In the genomic region with DNA sequence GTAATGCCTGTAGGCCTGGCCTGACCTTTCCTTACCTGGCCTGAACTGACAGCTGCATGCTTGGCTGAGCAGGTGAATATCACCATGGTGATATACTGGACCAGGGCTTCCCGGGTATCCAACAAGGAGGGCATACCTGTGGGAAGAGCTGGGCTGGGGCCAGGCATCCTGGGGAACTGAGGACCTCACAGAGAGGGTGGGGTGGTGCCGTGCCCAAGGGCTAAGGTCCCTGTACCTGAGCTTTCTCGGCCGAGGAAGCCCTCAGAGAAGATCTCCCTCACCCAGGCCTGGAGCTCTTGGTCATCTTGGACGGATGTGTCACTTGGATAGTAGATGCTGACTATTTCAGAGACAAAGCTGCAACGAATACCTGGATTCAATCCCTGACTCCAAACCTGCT, we compare ENCODE assay signal across 39 mouse cellular contexts. TPM values are rescaled to one million over a fixed set of nuclear protein-coding genes. Genes with fewer than 3 reads are reported as not detected.
"Had no signal": no experiment of that assay in that cellular context is flagged by ENCODE, and none has a peak within 500 bp of the region (broad histone marks: within the 10 kb centered on the region; RNA-seq: fewer than 3 reads in every experiment).

No protein-coding gene starts in this region.

- H3K4me2 ChIP-seq: heart, embryonic 11.5 days; heart, embryonic 13.5 days; heart, embryonic 15.5 days; hindbrain, embryonic 12.5 days; hindbrain, embryonic 13.5 days; hindbrain, embryonic 14.5 days; hindbrain, embryonic 15.5 days; intestine, embryonic 15.5 days; kidney, embryonic 15.5 days had no signal

- H3K4me3 ChIP-seq: heart, embryonic 13.5 days; heart, embryonic 15.5 days; hindbrain, embryonic 10.5 days; hindbrain, embryonic 12.5 days; hindbrain, embryonic 13.5 days; hindbrain, embryonic 15.5 days; intestine, embryonic 15.5 days; kidney, embryonic 15.5 days; layer of hippocampus, adult 2 months; left cerebral cortex, adult 2 months had no signal

- H3K9me3 ChIP-seq: heart, embryonic 13.5 days; heart, embryonic 15.5 days; hindbrain, embryonic 10.5 days; hindbrain, embryonic 12.5 days; hindbrain, embryonic 13.5 days; hindbrain, embryonic 15.5 days; intestine, embryonic 15.5 days; kidney, embryonic 15.5 days had no signal

- H3K27me3 ChIP-seq: hindbrain, embryonic 12.5 days; hindbrain, embryonic 13.5 days; hindbrain, embryonic 15.5 days; intestine, embryonic 15.5 days; kidney, embryonic 15.5 days had no signal

- H3K36me3 ChIP-seq: heart, embryonic 13.5 days; heart, embryonic 15.5 days; hindbrain, embryonic 10.5 days; hindbrain, embryonic 12.5 days; hindbrain, embryonic 13.5 days; hindbrain, embryonic 15.5 days; intestine, embryonic 15.5 days; kidney, embryonic 15.5 days had no signal

- H3K27ac ChIP-seq: heart, embryonic 13.5 days; heart, embryonic 15.5 days; hindbrain, embryonic 10.5 days; hindbrain, embryonic 12.5 days; hindbrain, embryonic 13.5 days; hindbrain, embryonic 14.5 days; hindbrain, embryonic 15.5 days; hindbrain, postnatal 0 days; intestine, embryonic 15.5 days; kidney, embryonic 15.5 days; kidney, postnatal 0 days; layer of hippocampus, adult 2 months; left cerebral cortex, adult 2 months had no signal

- DNase-seq: heart, postnatal 14 days; heart, postnatal 36 days; heart, postnatal 4 days; kidney, adult 11 months; kidney, adult 18-20 months; kidney, adult 2 months; kidney, adult 8-10 months; kidney, adult 9 months; kidney, postnatal 10 days; kidney, postnatal 14 days; kidney, postnatal 36 days; kidney, postnatal 4 days; layer of hippocampus, adult 9-11 months; layer of hippocampus, postnatal 36 days had no signal

- H3K9ac ChIP-seq: heart, embryonic 13.5 days; heart, embryonic 15.5 days; hindbrain, embryonic 12.5 days; hindbrain, embryonic 13.5 days; hindbrain, embryonic 14.5 days; hindbrain, embryonic 15.5 days; intestine, embryonic 15.5 days; kidney, embryonic 15.5 days had no signal

- H3K4me1 ChIP-seq: heart, embryonic 13.5 days; heart, embryonic 15.5 days; hindbrain, embryonic 10.5 days; hindbrain, embryonic 12.5 days; hindbrain, embryonic 13.5 days; hindbrain, embryonic 15.5 days; intestine, embryonic 15.5 days had no signal

- ATAC-seq: hindbrain, embryonic 16.5 days; hindbrain, postnatal 0 days; inflammation-experienced regulatory T-cells, adult 6 months; intestine, embryonic 15.5 days; intestine, embryonic 16.5 days; intestine, postnatal 0 days had no signal

RNA-seq across cellular contexts. Expression of a gene that starts 11.7 kb away (rescaled TPM):
- polyA plus RNA-seq: hindbrain, embryonic 10.5 days; hindbrain, embryonic 11.5 days; intestine, postnatal 0 days; large intestine, adult 2 months had no signal

RNA-seq across cellular contexts. Expression of a gene that starts 29.1 kb away (rescaled TPM):
- total RNA-seq: heart, postnatal 14 days; heart, postnatal 25 days; heart, postnatal 36 days; heart, postnatal 4 days; hematopoietic stem cell, adult 5-6 weeks had no signal
- polyA plus RNA-seq: heart, embryonic 11.5 days; heart, embryonic 13.5 days; heart, embryonic 14.5 days; heart, embryonic 16.5 days; heart, postnatal 0 days; hindbrain, embryonic 10.5 days; inflammation-experienced regulatory T-cells, adult 6 months had no signal

RNA-seq across cellular contexts. Expression of a gene that starts 50.9 kb away (rescaled TPM):
- total RNA-seq: hematopoietic stem cell, adult 5-6 weeks had no signal
- polyA plus RNA-seq: hindbrain, embryonic 11.5 days; large intestine, adult 2 months had no signal
